Mouse (Mus musculus): ENCODE data around the gene Nova1. TPM values are rescaled to one million over a fixed set of nuclear protein-coding genes. Genes with fewer than 3 reads are reported as not detected.

The Nova1 gene
- polyA plus RNA-seq, 1 experiment from 2014 or later: 0.83 TPM

GRCm38 (mm10) chr12:46666706-46667105, 152.0 kb downstream of the Nova1 start:
- Histone ChIP-seq H3K4me3 (no peak overlapping the region), H3K27ac (no peak overlapping the region), H3K36me3 (no peaks in the 10 kb centered on the region), H3K9me3 (replicated peaks) (no peaks in the 10 kb centered on the region), H3K9ac (no peak overlapping the region), H3K4me1 (replicated peaks) (no peaks in the 10 kb centered on the region), H3K4me2 (no peak overlapping the region), H3K27me3 (no peaks in the 10 kb centered on the region)
- 51% methylated on average over 2 of the region's 2 CpGs for WGBS
- no peak for ATAC-seq (replicated peaks; ENCODE audit: insufficient number of reproducible peaks, insufficient read depth, low FRiP score, low read depth)

- no peak for ATAC-seq (replicated peaks; ENCODE audit: insufficient number of reproducible peaks, insufficient read depth, low FRiP score, low read depth)
- Histone ChIP-seq H3K4me3 (no peak overlapping the region), H3K4me1 (replicated peaks) (no peaks in the 10 kb centered on the region), H3K4me2 (no peak overlapping the region), H3K27ac (no peak overlapping the region), H3K9me3 (replicated peaks) (no peaks in the 10 kb centered on the region), H3K9ac (no peak overlapping the region), H3K27me3 (no peaks in the 10 kb centered on the region), H3K36me3 (no peaks in the 10 kb centered on the region)
- 65% methylated on average over 5 of the region's 5 CpGs for WGBS
These were observed 172.6 kb downstream of the Nova1 start for GRCm38 (mm10) chr12:46646139-46646611.

- WGBS: 80% methylated on average over 6 of the region's 6 CpGs
- Histone ChIP-seq H3K27me3 (no peaks in the 10 kb centered on the region), H3K4me2 (no peak overlapping the region), H3K9me3 (replicated peaks) (no peaks in the 10 kb centered on the region), H3K27ac (no peak overlapping the region), H3K9ac (no peak overlapping the region), H3K4me1 (replicated peaks) (no peaks in the 10 kb centered on the region), H3K4me3 (no peak overlapping the region), H3K36me3 (no peaks in the 10 kb centered on the region)
- no peak for ATAC-seq (replicated peaks; ENCODE audit: insufficient number of reproducible peaks, insufficient read depth, low FRiP score, low read depth)
These were observed 173.3 kb downstream of the Nova1 start for GRCm38 (mm10) chr12:46645365-46645962.
